Mouse (Mus musculus): ENCODE results near the gene Ralgps1. TPM values are rescaled to one million over a fixed set of nuclear protein-coding genes. Genes with fewer than 3 reads are reported as not detected.

Gene Ralgps1
- polyA plus RNA-seq, 1 experiment = 0.53 TPM

DNA sequence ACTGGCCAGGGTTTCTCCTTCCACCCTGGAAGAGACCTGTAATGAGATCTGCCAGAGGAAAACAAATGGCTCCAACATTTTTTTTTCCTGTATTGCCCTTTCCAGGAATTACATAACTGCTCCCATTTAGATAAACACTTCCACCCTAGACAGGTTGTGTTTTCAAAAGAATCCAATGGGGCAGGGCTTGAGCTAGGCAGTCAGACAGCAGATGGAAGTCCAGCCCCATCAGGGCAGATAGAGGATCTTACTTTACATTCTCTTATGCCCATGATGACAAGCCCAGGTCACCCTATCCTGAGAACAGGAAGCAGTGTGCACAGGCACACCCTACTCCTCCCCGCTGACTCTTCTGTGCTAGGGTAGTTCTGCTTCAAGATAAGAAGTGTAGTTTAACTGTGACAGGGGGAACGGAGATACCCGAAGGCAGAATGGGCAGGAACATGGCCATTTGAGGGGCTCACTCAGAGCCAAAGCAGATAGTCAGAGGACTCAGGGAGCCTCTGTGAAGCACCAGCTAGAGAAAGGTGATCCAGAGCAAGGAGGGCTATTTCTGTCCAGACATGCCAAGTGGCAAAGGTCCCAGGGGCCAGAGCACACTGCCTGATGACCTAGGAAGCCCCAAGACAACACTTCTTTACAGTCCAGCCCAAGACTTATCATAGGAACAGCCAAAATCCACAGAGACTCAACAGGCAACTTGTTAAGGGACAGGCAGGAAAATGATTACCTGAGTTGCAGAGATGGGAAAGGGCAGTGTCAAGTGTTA lies 114.3 kb downstream of the Ralgps1 start:
- Histone ChIP-seq H3K27me3 (replicated peaks) (peaks cover 34% of the 10 kb centered on the region), H3K9me3 (no peaks in the 10 kb centered on the region), H3K4me1 (peaks cover 22% of the 10 kb centered on the region), H3K4me3 (replicated peaks) (no peak overlapping the region), H3K36me3 (replicated peaks; ENCODE audit: low read length) (no peaks in the 10 kb centered on the region)
- TF ChIP-seq FLI1 (IDR thresholded peaks at IDR 0.05; ENCODE audit: low read length) (no peak), GATA1 (IDR thresholded peaks at IDR 0.05; ENCODE audit: borderline replicate concordance, low read length) (no peak)

GRCm38 (mm10) chr2:33254318-33254985 lies 116.8 kb downstream of the Ralgps1 start:
- Histone ChIP-seq H3K36me3 (replicated peaks; ENCODE audit: low read length) (no peaks in the 10 kb centered on the region), H3K9me3 (no peaks in the 10 kb centered on the region), H3K4me1 (peaks cover 23% of the 10 kb centered on the region), H3K4me3 (replicated peaks) (no peak overlapping the region), H3K27me3 (replicated peaks) (peaks cover 47% of the 10 kb centered on the region)
- TF ChIP-seq FLI1 (IDR thresholded peaks at IDR 0.05; ENCODE audit: low read length) = no peak
- TF ChIP-seq GATA1 (IDR thresholded peaks at IDR 0.05; ENCODE audit: borderline replicate concordance, low read length) = no peak

GRCm38 (mm10) chr2:33253572-33254190 lies 117.6 kb downstream of the Ralgps1 start:
- Histone ChIP-seq H3K4me3 (replicated peaks) (no peak overlapping the region), H3K4me1 (peaks cover 26% of the 10 kb centered on the region)
- TF ChIP-seq FLI1 (IDR thresholded peaks at IDR 0.05; ENCODE audit: low read length) = no peak
- TF ChIP-seq GATA1 (IDR thresholded peaks at IDR 0.05; ENCODE audit: borderline replicate concordance, low read length) = no peak

DNA sequence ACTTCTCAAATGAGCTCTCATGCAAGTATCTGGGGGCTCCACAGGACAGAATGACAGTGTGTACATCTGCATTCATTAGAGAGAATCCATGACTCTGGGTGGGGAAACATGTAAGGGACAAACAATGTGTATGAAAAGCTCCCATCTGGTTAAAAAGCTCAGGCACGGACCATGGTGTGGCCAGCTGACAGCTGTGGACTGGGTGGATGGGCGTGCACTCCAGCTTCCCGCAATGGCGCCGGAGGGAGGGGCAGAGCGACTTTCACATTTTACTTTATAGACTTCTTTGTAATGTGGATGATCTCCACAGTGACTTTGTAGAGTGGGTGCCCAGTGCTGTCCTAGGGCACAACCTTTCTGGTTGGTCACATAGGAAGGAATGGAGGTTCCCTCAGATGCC lies 118.5 kb downstream of the Ralgps1 start:
- TF ChIP-seq GATA1 (IDR thresholded peaks at IDR 0.05; ENCODE audit: borderline replicate concordance, low read length) (no peak), FLI1 (IDR thresholded peaks at IDR 0.05; ENCODE audit: low read length) (no peak)
- Histone ChIP-seq H3K4me3 (replicated peaks) (no peak overlapping the region), H3K36me3 (replicated peaks; ENCODE audit: low read length) (no peaks in the 10 kb centered on the region), H3K9me3 (no peaks in the 10 kb centered on the region), H3K27me3 (replicated peaks) (peaks cover 59% of the 10 kb centered on the region), H3K4me1 (peaks cover 26% of the 10 kb centered on the region)

More at GRCm38 (mm10) chr2:33253572-33254190, 117.6 kb downstream of the Ralgps1 start:
- H3K36me3 ChIP-seq (replicated peaks; ENCODE audit: low read length) = no peaks in the 10 kb centered on the region
- peaks cover 54% of the 10 kb centered on the region for H3K27me3 ChIP-seq (replicated peaks)
- no peaks in the 10 kb centered on the region for H3K9me3 ChIP-seq

DNA sequence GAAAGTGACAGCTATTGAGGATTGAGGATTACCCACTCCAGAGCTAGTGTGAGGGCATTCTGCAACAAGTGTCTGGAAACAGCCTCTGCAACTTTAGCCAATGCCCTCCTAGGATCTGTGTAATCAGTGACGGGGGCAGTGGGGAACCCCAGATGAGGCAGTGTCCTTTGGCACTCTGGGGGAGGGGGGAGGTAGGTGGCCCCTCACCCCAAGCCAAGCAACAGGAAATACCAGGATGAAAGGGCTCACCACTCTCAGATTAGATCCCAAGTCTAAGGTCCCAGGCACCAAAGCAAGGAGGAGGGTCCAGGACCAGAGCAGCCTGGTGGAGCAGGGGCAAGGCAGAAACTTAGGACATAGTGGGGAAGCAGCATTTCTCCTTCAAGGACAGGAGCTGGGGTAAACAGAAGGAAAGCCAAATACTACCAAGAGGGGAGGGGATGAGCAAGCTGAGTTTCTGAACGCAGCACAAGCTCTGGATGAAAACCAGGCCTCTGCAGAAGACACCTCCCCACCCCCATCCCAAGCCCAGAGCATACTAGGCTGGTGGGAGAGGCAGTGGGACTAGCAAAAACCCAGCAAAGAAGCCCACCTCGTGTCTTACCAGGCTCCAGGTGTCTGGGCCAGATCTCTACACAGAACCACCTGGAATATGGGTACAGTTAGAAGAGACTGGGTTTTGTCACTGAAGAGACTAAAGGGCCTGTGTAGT lies 121.2 kb downstream of the Ralgps1 start:
- Histone ChIP-seq H3K4me3 (replicated peaks) (no peak overlapping the region), H3K36me3 (replicated peaks; ENCODE audit: low read length) (no peaks in the 10 kb centered on the region), H3K4me1 (peaks cover 31% of the 10 kb centered on the region), H3K27me3 (replicated peaks) (peaks cover 68% of the 10 kb centered on the region), H3K9me3 (no peaks in the 10 kb centered on the region)
- TF ChIP-seq GATA1 (IDR thresholded peaks at IDR 0.05; ENCODE audit: borderline replicate concordance, low read length) = no peak
- no peak for TF ChIP-seq FLI1 (IDR thresholded peaks at IDR 0.05; ENCODE audit: low read length)

DNA sequence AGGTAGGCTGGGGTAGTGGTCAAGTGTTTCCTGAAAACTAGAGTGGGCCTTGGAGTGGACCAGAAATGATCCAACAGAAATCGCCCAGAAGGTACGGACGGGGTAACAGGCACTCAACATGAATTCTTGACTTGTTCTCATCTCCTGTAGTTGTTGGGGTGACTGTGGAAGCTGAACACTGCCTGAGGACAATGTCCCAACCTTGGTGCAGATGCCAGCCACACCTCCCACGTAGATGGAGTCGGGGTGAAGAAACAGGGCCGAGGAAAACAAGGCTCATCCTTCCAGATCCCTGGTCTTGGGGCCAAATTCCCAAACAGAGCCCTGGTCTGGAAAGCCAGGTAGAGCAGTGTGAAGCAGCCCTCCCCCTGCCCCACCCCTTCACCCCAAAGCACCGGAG lies 122.7 kb downstream of the Ralgps1 start:
- H3K9me3 ChIP-seq = no peaks in the 10 kb centered on the region
- H3K4me3 ChIP-seq (replicated peaks) = no peak overlapping the region
- peaks cover 29% of the 10 kb centered on the region for H3K4me1 ChIP-seq
- H3K27me3 ChIP-seq (replicated peaks) = peaks cover 72% of the 10 kb centered on the region
- H3K36me3 ChIP-seq (replicated peaks; ENCODE audit: low read length) = no peaks in the 10 kb centered on the region
- no peak for TF ChIP-seq GATA1 (IDR thresholded peaks at IDR 0.05; ENCODE audit: borderline replicate concordance, low read length)
- no peak for TF ChIP-seq FLI1 (IDR thresholded peaks at IDR 0.05; ENCODE audit: low read length)

DNA sequence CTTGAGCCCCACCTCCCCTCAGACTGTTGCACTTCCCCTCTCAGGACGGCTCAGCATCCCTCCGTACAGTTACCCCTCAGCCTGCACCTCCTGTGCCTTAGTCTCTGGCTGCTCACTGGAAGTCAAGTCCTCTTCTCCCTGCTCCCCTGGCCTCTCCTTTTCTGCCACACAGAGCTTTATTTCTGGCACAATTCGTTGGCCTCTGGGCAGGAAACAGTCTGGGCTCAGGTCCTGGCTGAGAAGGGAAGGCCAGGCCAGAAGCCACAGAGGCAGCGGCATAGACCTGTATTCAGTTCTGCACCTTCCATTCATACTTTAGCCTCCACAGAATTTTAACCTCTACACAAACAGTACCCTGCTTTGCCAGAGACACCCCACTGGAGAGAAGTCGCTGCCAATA lies 124.4 kb downstream of the Ralgps1 start:
- Histone ChIP-seq H3K36me3 (replicated peaks; ENCODE audit: low read length) (no peaks in the 10 kb centered on the region), H3K4me3 (replicated peaks) (no peak overlapping the region), H3K27me3 (replicated peaks) (peaks cover 73% of the 10 kb centered on the region), H3K4me1 (peaks cover 32% of the 10 kb centered on the region), H3K9me3 (no peaks in the 10 kb centered on the region)
- TF ChIP-seq FLI1 (IDR thresholded peaks at IDR 0.05; ENCODE audit: low read length) (no peak), GATA1 (IDR thresholded peaks at IDR 0.05; ENCODE audit: borderline replicate concordance, low read length) (no peak)

GRCm38 (mm10) chr2:33245350-33245749 lies 125.9 kb downstream of the Ralgps1 start:
- no peak overlapping the region for H3K4me3 ChIP-seq (replicated peaks)
- H3K9me3 ChIP-seq = no peaks in the 10 kb centered on the region
- peaks cover 66% of the 10 kb centered on the region for H3K27me3 ChIP-seq (replicated peaks)
- H3K4me1 ChIP-seq = peaks cover 32% of the 10 kb centered on the region
- no peak for TF ChIP-seq FLI1 (IDR thresholded peaks at IDR 0.05; ENCODE audit: low read length)
- no peak for TF ChIP-seq GATA1 (IDR thresholded peaks at IDR 0.05; ENCODE audit: borderline replicate concordance, low read length)
- no peaks in the 10 kb centered on the region for H3K36me3 ChIP-seq (replicated peaks; ENCODE audit: low read length)

DNA sequence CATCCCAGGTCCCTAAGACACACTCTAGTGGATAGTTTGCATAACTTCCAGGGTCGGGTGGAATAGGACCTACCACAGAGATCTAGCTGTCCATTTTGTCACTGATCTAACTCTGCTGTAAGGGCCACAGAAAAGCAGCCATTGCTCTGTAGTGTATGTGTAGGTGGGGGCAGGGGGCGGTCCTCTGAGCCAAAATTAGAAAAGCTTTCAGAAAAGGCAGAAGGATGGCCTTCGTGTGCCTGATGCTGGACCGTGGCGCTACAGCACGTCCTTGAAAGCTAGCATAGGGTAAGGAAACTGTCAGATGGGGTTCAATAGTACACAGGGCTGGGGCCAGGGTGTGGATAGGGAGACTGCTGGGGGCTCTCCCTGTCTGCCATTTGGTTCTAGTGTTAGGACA lies 126.4 kb downstream of the Ralgps1 start:
- Histone ChIP-seq H3K4me3 (replicated peaks) (no peak overlapping the region), H3K9me3 (no peaks in the 10 kb centered on the region), H3K27me3 (replicated peaks) (peaks cover 62% of the 10 kb centered on the region), H3K4me1 (peaks cover 32% of the 10 kb centered on the region), H3K36me3 (replicated peaks; ENCODE audit: low read length) (no peaks in the 10 kb centered on the region)
- TF ChIP-seq FLI1 (IDR thresholded peaks at IDR 0.05; ENCODE audit: low read length) (no peak), GATA1 (IDR thresholded peaks at IDR 0.05; ENCODE audit: borderline replicate concordance, low read length) (no peak)
